Mouse (Mus musculus) stomach, embryonic 16.5 days (tissue): ENCODE data around the gene Kdr. TPM values are rescaled to one million over a fixed set of nuclear protein-coding genes. Genes with fewer than 3 reads are reported as not detected.

Experiments used
- ATAC-seq: fragments of 200-750 bp; cut with Nextera tagmentation; 2 replicates; pipeline ENCODE4 v1.8.0; 2017; ENCODE audit warnings: moderate number of reproducible peaks, moderate TSS enrichment; ENCODE audit not compliant: insufficient read depth, low FRiP score
- H3K27ac ChIP-seq: fragments of 300-500 bp; sonication (generic); 2 replicates; pipeline ENCODE4 v1.5.1; 2014; ENCODE audit warnings: low read length
- H3K27me3 ChIP-seq: fragments of 300-500 bp; sonication (generic); 2 replicates; pipeline ENCODE4 v1.6.1; 2014; ENCODE audit warnings: low read length, control low read depth, mixed read lengths; ENCODE audit not compliant: control insufficient read depth, insufficient read depth
- H3K36me3 ChIP-seq: fragments of 300-500 bp; sonication (generic); 2 replicates; pipeline ENCODE4 v1.6.1; 2014; ENCODE audit warnings: low read length; ENCODE audit not compliant: control insufficient read depth, insufficient read depth
- H3K4me1 ChIP-seq: fragments of 300-500 bp; sonication (generic); 2 replicates; pipeline ENCODE4 v1.6.1; 2014; ENCODE audit warnings: low read length, control low read depth, mixed read lengths; ENCODE audit not compliant: control insufficient read depth, insufficient read depth
- H3K4me2 ChIP-seq: fragments of 300-500 bp; sonication (generic); 2 replicates; pipeline ENCODE4 v1.6.1; 2014; ENCODE audit warnings: low read depth, low read length, mixed read lengths
- H3K4me3 ChIP-seq: fragments of 300-500 bp; sonication (generic); replicated peaks from 2 replicates; pipeline ENCODE4 v1.5.1; 2014; ENCODE audit warnings: mild to moderate bottlenecking, low read length
- H3K9ac ChIP-seq: fragments of 300-500 bp; sonication (generic); 2 replicates; pipeline ENCODE4 v1.6.1; 2014; ENCODE audit warnings: low read length
- H3K9me3 ChIP-seq: fragments of 300-500 bp; sonication (generic); replicated peaks from 2 replicates; pipeline ENCODE4 v1.6.1; 2016; ENCODE audit warnings: low read length, control low read depth; ENCODE audit not compliant: control insufficient read depth
- WGBS: fragments of 180-500 bp; shearing (Covaris S2); extraction: QIAGEN DNeasy Blood & Tissue Kit; methylation state at CpG from one replicate; pipeline ENCODE4 v1.1.7; 2014; 5-methylcytosine and 5-hydroxymethylcytosine counted together
- polyA plus RNA-seq: library from polyadenylated mRNA; unstranded; fragments of >200 nt; fragmentation: Nextera tagmentation; extraction: Ambion mirVana; gene quantifications from 2 replicates; pipeline ENCODE4 v1.2.1, GENCODE M21; 2015

Gene Kdr
- polyA plus RNA-seq, 1 experiment from 2014 or later, result 26.3 TPM

DNA sequence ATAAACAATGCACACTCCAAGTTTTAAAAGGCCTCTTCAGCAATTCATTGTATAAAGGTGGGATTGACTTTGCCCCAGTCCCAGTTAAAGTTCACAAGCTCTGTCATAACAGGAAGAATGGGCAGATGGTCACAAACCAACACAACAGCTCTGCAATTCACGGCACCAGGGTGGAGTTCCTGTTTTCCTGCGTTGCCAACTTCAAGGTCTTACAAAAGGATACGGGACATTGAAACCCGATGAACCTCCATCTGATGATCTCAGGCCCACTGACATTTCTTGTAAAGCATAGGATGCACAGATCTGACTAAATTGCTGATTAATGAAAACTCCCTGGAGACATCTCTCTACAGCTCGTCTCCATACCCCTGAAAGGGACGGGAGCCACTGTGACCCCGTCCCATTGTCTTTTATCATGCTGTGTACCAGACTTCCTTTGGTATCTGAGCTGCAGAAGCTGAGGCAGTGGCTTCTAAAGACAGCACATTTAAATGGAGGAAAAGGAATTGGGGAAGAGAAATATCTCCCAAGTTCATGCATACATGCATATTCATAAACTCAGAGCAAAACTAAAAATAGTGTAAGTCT lies 3.6 kb downstream of the Kdr start:
- H3K27ac ChIP-seq, result no peak overlapping the region
- H3K36me3 ChIP-seq, result no peaks in the 10 kb centered on the region
- H3K4me1 ChIP-seq, result peaks cover 9% of the 10 kb centered on the region; the same call in 1 of the 2 replicates
- H3K27me3 ChIP-seq, result peaks cover 31% of the 10 kb centered on the region
- H3K9me3 ChIP-seq, result no peaks in the 10 kb centered on the region
- no peak overlapping the region for H3K4me3 ChIP-seq
- no peak for ATAC-seq
- 65% methylated on average over 7 of the region's 7 CpGs for WGBS
- H3K4me2 ChIP-seq, result no peak overlapping the region
- H3K9ac ChIP-seq, result no peak overlapping the region

DNA sequence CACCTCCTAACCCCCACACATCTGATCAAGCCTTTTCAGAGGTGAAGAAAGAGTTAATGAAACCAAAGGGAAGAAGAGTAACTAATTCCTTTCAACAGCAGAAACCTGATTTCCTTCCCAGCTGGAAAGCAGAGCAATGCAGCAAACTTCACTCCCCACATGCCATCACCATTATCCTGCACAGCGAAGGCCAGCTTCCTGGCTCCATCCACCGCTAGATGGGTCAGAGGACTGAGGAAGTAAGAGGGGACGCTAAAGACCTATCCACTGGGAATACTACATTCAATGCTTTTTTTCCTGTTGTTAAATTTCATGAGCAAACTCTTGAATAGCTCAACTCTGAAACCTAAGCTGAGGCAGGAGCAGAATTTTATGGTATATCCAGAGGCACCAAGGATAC lies 8.4 kb downstream of the Kdr start:
- H3K4me2 ChIP-seq, result no peak overlapping the region
- no peak overlapping the region for H3K4me3 ChIP-seq
- H3K9ac ChIP-seq, result no peak overlapping the region
- 41% methylated on average over 3 of the region's 3 CpGs for WGBS
- no peaks in the 10 kb centered on the region for H3K27me3 ChIP-seq
- H3K36me3 ChIP-seq, result no peaks in the 10 kb centered on the region
- H3K4me1 ChIP-seq, result no peaks in the 10 kb centered on the region
- H3K9me3 ChIP-seq, result no peaks in the 10 kb centered on the region
- no peak overlapping the region for H3K27ac ChIP-seq
- ATAC-seq, result no peak

DNA sequence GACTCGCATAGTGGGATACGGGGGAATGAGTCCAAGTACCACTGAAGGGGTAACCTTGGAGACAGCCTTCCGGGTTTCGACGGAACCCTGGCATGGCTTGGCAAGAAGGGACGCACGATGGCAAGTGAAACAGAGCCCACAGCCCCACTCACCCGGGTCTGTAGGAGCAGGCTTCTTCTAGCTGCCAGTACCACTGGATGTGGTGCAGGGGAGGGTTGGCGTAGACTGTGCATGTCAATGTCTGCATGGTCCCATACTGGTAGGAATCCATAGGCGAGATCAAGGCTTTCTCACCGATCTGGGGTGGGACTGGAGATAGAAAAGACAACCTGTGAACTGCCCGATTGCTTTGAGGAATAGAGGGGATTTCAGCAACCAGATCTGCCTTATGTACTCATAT lies 15.7 kb downstream of the Kdr start:
- Histone ChIP-seq H3K4me3 (no peak overlapping the region), H3K9me3 (no peaks in the 10 kb centered on the region), H3K9ac (no peak overlapping the region), H3K36me3 (no peaks in the 10 kb centered on the region), H3K27me3 (no peaks in the 10 kb centered on the region), H3K27ac (no peak overlapping the region), H3K4me2 (no peak overlapping the region), H3K4me1 (no peaks in the 10 kb centered on the region)
- 87% methylated on average over 12 of the region's 12 CpGs for WGBS
- no peak for ATAC-seq

DNA sequence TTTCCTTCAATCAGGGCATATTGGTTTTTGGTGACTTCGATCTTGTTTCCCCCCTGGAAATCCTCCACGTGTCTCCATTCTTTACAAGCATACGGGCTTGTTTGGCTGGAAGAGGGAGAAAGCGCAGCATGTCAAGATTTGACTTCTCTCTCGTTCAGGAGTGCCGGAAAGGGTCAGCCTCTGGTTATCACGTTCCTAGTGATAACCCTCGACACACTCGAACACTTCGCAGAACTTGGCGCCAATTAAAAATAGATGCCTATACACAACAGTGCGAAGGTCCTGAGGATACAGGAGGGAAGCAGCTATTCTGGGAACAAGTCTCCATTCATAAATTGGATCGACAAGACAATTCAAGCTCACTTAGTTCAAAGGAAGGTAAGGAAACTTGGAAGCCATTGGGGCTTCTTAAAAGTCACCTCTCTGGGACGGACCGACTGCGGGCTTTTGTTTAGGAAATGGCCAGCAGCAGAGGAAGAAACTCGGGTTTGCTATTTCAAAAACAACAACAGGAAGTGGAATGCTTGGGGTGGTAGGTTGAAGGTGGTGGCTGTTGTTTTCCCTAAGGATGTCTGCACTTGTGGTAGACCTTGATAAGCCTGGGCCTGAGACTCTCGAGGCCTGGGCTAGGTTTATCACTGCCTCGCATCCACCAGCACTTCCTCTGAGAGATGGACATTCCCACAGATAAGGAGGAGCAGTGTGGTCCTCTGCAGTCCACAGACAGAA lies 16.4 kb downstream of the Kdr start:
- no peaks in the 10 kb centered on the region for H3K4me1 ChIP-seq
- no peak overlapping the region for H3K9ac ChIP-seq
- H3K4me3 ChIP-seq, result no peak overlapping the region
- 62% methylated on average over 19 of the region's 19 CpGs for WGBS
- H3K4me2 ChIP-seq, result no peak overlapping the region
- peak; percentile 44; the same call in 1 of the 2 replicates for ATAC-seq
- no peak overlapping the region for H3K27ac ChIP-seq
- no peaks in the 10 kb centered on the region for H3K36me3 ChIP-seq
- H3K27me3 ChIP-seq, result no peaks in the 10 kb centered on the region
- H3K9me3 ChIP-seq, result no peaks in the 10 kb centered on the region

DNA sequence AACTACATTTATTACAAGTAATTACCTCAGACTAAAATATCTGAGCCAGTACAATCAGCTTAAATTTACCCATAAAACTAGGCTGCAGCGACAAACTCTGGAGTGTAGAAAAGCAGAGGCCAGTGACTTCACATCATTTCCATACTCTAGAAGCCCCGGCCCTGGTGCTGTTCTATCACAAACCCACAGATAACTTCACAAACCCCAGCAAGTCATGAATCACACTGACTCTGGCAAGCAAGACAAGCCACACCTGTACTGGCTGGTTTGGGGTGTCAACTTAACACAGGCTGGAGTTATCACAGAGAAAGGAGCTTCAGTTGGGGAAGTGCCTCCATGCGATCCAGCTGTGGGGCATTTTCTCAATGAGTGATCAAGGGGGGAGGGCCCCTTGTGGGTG lies 18.4 kb downstream of the Kdr start:
- H3K4me2 ChIP-seq, result no peak overlapping the region
- H3K36me3 ChIP-seq, result no peaks in the 10 kb centered on the region
- no peak overlapping the region for H3K4me3 ChIP-seq
- no peaks in the 10 kb centered on the region for H3K4me1 ChIP-seq
- H3K27me3 ChIP-seq, result no peaks in the 10 kb centered on the region
- no peaks in the 10 kb centered on the region for H3K9me3 ChIP-seq
- no peak overlapping the region for H3K9ac ChIP-seq
- 62% methylated on average over 3 of the region's 3 CpGs for whole genome bisulfite sequencing
- no peak for ATAC-seq
- no peak overlapping the region for H3K27ac ChIP-seq

DNA sequence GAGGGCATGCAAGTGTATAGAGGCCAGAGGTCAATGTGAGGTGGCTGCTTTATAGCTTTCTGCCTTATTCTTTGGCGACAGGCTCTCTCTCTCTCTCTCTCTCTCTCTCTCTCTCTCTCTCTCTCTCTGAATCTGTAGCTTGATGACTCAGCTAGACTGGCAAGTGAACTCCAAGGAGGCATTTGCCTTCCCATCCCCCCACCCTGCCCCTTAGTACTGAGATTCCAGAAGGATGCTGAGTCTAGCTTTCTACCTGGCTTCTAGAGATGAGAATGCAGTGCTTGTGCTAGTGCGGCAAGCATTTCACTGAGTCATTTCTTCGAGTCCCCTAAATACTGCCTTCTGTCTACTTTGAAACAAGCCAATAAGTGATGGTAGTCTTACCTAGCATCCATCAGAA lies 21.7 kb downstream of the Kdr start:
- no peaks in the 10 kb centered on the region for H3K36me3 ChIP-seq
- no peak for ATAC-seq
- H3K4me3 ChIP-seq, result no peak overlapping the region
- 74% methylated on average over 3 of the region's 3 CpGs for WGBS
- no peak overlapping the region for H3K4me2 ChIP-seq
- no peak overlapping the region for H3K9ac ChIP-seq
- H3K27me3 ChIP-seq, result no peaks in the 10 kb centered on the region
- no peaks in the 10 kb centered on the region for H3K4me1 ChIP-seq
- no peak overlapping the region for H3K27ac ChIP-seq
- H3K9me3 ChIP-seq, result no peaks in the 10 kb centered on the region

DNA sequence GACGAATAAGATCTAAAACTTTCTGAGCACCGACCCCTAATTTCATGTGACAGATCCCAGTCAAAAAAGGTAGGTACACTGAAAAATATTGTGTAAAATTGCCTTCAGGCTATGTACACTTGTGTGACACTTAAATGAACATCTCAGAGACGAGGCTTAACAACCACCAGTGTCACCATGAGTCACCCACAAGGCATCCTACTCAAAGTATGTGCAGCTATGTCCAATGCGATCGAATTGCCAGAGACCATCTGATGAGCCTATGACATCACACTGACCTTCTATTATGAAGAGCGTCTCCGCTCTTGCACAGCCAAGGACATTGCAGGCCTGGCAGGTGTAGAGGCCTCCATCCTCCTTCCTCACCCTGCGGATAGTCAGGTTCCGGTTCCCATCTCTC lies 22.4 kb downstream of the Kdr start:
- WGBS, result 87% methylated on average over 9 of the region's 9 CpGs
- Histone ChIP-seq H3K27me3 (no peaks in the 10 kb centered on the region), H3K9ac (no peak overlapping the region), H3K4me2 (no peak overlapping the region), H3K9me3 (no peaks in the 10 kb centered on the region), H3K4me3 (no peak overlapping the region), H3K36me3 (no peaks in the 10 kb centered on the region), H3K4me1 (no peaks in the 10 kb centered on the region), H3K27ac (no peak overlapping the region)
- no peak for ATAC-seq

DNA sequence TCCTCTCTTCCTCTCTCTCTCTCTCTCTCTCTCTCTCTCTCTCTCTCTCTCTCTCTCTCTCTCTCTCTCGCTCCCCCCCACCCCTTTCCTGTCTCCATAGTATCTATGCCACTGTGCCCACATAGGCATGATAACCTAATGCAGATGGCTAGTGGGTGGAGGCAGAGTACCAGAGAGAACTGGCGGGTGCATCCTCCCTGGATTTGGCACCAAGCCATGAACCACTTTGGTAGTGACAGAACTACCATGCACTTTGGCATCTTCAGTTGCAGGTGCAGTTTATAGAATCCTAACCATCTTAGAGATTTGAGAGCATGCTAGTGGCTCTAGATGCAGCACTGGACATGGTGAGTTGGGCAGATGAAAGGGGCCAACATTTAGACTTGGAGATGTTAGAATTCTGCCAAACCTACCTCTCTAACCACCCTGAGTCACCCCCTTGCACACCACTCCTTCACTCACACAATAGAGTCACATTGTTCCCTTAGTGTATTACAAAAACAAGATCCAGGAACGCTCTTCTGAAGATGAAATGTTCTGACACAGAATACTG lies 23.4 kb downstream of the Kdr start:
- H3K9ac ChIP-seq, result no peak overlapping the region
- ATAC-seq, result no peak
- H3K4me2 ChIP-seq, result no peak overlapping the region
- no peak overlapping the region for H3K27ac ChIP-seq
- no peaks in the 10 kb centered on the region for H3K27me3 ChIP-seq
- H3K36me3 ChIP-seq, result no peaks in the 10 kb centered on the region
- H3K4me3 ChIP-seq, result no peak overlapping the region
- WGBS, result 82% methylated on average over 3 of the region's 3 CpGs
- no peaks in the 10 kb centered on the region for H3K4me1 ChIP-seq
- H3K9me3 ChIP-seq, result no peaks in the 10 kb centered on the region

DNA sequence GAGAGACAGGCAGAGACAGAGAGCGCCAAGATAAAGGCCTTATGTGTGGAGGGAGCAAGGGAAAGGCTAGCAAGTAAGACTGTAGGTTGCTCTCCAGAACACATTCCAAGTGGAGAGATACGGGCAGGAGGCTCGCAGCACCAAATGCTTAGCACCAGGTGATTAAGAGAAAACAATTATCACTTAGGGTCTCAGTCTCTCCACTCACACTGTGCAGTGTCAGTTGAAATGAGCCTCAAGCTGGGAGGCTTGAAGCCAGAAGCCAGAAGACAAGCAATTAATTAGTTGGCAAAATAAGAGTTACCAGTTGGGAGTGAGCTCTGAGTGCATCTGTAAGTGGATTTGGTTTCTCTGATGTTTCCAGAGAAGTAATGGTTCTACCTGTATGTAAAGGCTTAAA lies 24.0 kb downstream of the Kdr start:
- H3K4me3 ChIP-seq, result no peak overlapping the region
- 59% methylated on average over 3 of the region's 3 CpGs for WGBS
- H3K27me3 ChIP-seq, result no peaks in the 10 kb centered on the region
- no peak overlapping the region for H3K4me2 ChIP-seq
- ATAC-seq, result no peak
- no peaks in the 10 kb centered on the region for H3K9me3 ChIP-seq
- no peak overlapping the region for H3K27ac ChIP-seq
- H3K36me3 ChIP-seq, result no peaks in the 10 kb centered on the region
- no peak overlapping the region for H3K9ac ChIP-seq
- H3K4me1 ChIP-seq, result no peaks in the 10 kb centered on the region
